Mouse (Mus musculus) bone marrow macrophage, adult 2 months (primary cell): Measurements from ENCODE around the gene Prkcb.

Experiments
- CTCF ChIP-seq: IDR thresholded peaks from 2 replicates; pipeline ENCODE4 v1.5.1; 2012; ENCODE audit warnings: low read depth, mild to moderate bottlenecking, low read length, moderate library complexity
- POLR2A ChIP-seq: IDR thresholded peaks from 2 replicates; pipeline ENCODE4 v1.6.1; 2012; ENCODE audit warnings: mild to moderate bottlenecking, low read depth, low read length, borderline replicate concordance

GRCm38 (mm10) chr7:122445056-122445455 is 156.5 kb downstream of the Prkcb start:
- peak; percentile 58; the same call in 1 of the 2 replicates for TF ChIP-seq CTCF
- no peak for TF ChIP-seq POLR2A
